8 mouse cellular contexts compared by ENCODE assay signal in genomic region chr2:151743845-151744244, GRCm38 (mm10). TPM values are rescaled to one million over a fixed set of nuclear protein-coding genes. Genes with fewer than 3 reads are reported as not detected.
DNase-seq lines count a peak whose midpoint lies in the region; ATAC-seq lines count a peak whose summit lies in the region.

Psmf1 (minus strand) TSS chr2:151744186.

- no peak within 1 kb of the TSS for H3K9ac ChIP-seq in heart, embryonic 16.5 days (ENCODE audit: low read length)
- H3K9ac ChIP-seq in neural tube, embryonic 12.5 days = no peak within 1 kb of the TSS

- intact Hi-C loops in left cerebral cortex, postnatal 36 days (cut with DNase I) = loop anchor here (5.0 kb wide), 1 partner anchor 252 kb away; the partner anchor contains the start of gene Nsfl1c

- H3K9me3 ChIP-seq in heart, embryonic 16.5 days (replicated peaks; ENCODE audit: control insufficient read depth, low read length) = no peaks in the 10 kb centered on the region
- no peaks in the 10 kb centered on the region for H3K9me3 ChIP-seq in neural tube, embryonic 12.5 days

- DNase-seq in spleen, postnatal 10 days (ENCODE audit: low spot score in 2 of 2) = peak; percentile 26 to 52
- DNase-seq in spleen, postnatal 4 days (ENCODE audit: low spot score in 2 of 2) = no peak
- no peak for DNase-seq in left cerebral cortex, postnatal 36 days (ENCODE audit: low spot score in 2 of 2)
- DNase-seq in urinary bladder, postnatal 14 days (ENCODE audit: low spot score) = no peak
- no peak for DNase-seq in kidney, postnatal 4 days

- H3K27ac ChIP-seq in heart, embryonic 16.5 days (ENCODE audit: low read length) = no peak within 1 kb of the TSS
- H3K27ac ChIP-seq in neural tube, embryonic 12.5 days = no peak within 1 kb of the TSS

- no peak within 1 kb of the TSS for H3K4me2 ChIP-seq in heart, embryonic 16.5 days (ENCODE audit: low read depth, low read length)
- no peak within 1 kb of the TSS for H3K4me2 ChIP-seq in neural tube, embryonic 12.5 days (replicated peaks)

- no peaks in the 10 kb centered on the region for H3K36me3 ChIP-seq in heart, embryonic 16.5 days (ENCODE audit: control insufficient read depth, insufficient read depth)
- no peaks in the 10 kb centered on the region for H3K36me3 ChIP-seq in neural tube, embryonic 12.5 days

- peaks cover 17% of the 10 kb centered on the region for H3K4me1 ChIP-seq in heart, embryonic 16.5 days (ENCODE audit: control insufficient read depth, insufficient read depth, low read length)
- H3K4me1 ChIP-seq in neural tube, embryonic 12.5 days = peaks cover 24% of the 10 kb centered on the region

- ATAC-seq in erythroblast, adult 5-6 weeks (replicated peaks; ENCODE audit: low FRiP score, poor library complexity, severe bottlenecking) = no peak
- no peak for ATAC-seq in heart, embryonic 16.5 days (replicated peaks; ENCODE audit: extremely low read depth, insufficient read depth, low FRiP score)
- ATAC-seq in neural tube, embryonic 12.5 days (ENCODE audit: low FRiP score, low read depth) = no peak

- peaks cover 4% of the 10 kb centered on the region for H3K27me3 ChIP-seq in heart, embryonic 16.5 days (ENCODE audit: control insufficient read depth, insufficient read depth, low read length)
- 0 out of 2 replicates have a peak, but pooled peaks cover 4% of the 10 kb centered on the region for H3K27me3 ChIP-seq in neural tube, embryonic 12.5 days (replicated peaks)

- H3K4me3 ChIP-seq in heart, embryonic 16.5 days (ENCODE audit: low read length) = no peak within 1 kb of the TSS
- H3K4me3 ChIP-seq in neural tube, embryonic 12.5 days = no peak within 1 kb of the TSS

RNA-seq across cellular contexts. Expression of gene Psmf1, which starts in this region (rescaled TPM):
- 77.2 and 98.4 TPM in 2 replicates for total RNA-seq in erythroblast, adult 5-6 weeks (2015; ENCODE audit: low replicate concordance)
- 68.2 and 70.7 TPM in 2 replicates for total RNA-seq in erythroblast, adult 5-6 weeks (2017; ENCODE audit: low replicate concordance)
- polyA plus RNA-seq in heart, embryonic 16.5 days (2015; fragmentation: Nextera tagmentation; extraction: Ambion mirVana) = 28.2 and 32.4 TPM in 2 replicates
- 10 to 100 TPM; 40.3 to 46.7 TPM for total RNA-seq in left cerebral cortex, postnatal 36 days (2021)
- polyA plus RNA-seq in neural tube, embryonic 12.5 days (2016; fragmentation: Nextera tagmentation; extraction: Ambion mirVana) = 45.2 and 49.7 TPM in 2 replicates

Comparison
In these comparisons a context has a peak if more than half of its experiments do, and no peak if none do; other contexts are left out.
1. DNase-seq: peak in spleen, postnatal 10 days (2 of 2); none in spleen, postnatal 4 days (0 of 2), left cerebral cortex, postnatal 36 days (0 of 2), urinary bladder, postnatal 14 days (single experiment) and kidney, postnatal 4 days (0 of 2).